Mouse (Mus musculus) G1E (cell line): ENCODE results near the gene Fgf4. TPM values are rescaled to one million over a fixed set of nuclear protein-coding genes. Genes with fewer than 3 reads are reported as not detected.

Experiments
- ATAC-seq: 2 replicates; pipeline ENCODE4 v1.8.0; 2016; ENCODE audit warnings: mild to moderate bottlenecking; ENCODE audit not compliant: insufficient number of reproducible peaks, poor library complexity, low FRiP score, severe bottlenecking; ENCODE audit errors: extremely low read depth
- DNase-seq: peaks from one replicate; pipeline ENCODE4 v3.0.0; 2012; ENCODE audit warnings: low spot score
- H3K27me3 ChIP-seq: 2 replicates; pipeline ENCODE4 v1.6.1; 2012; ENCODE audit warnings: mild to moderate bottlenecking, low read length, inconsistent platforms; ENCODE audit not compliant: insufficient read depth
- H3K36me3 ChIP-seq: replicated peaks from 2 replicates; pipeline ENCODE3; 2012; ENCODE audit warnings: mild to moderate bottlenecking, inconsistent platforms
- H3K4me1 ChIP-seq: 2 replicates; pipeline ENCODE4 v1.6.1; 2012; ENCODE audit warnings: low read depth, low read length, inconsistent platforms, mixed read lengths; ENCODE audit not compliant: insufficient read depth
- H3K4me3 ChIP-seq: 2 replicates; pipeline ENCODE4 v1.5.1; 2012; ENCODE audit warnings: low read depth, mild to moderate bottlenecking, inconsistent platforms, low read length, moderate library complexity, mixed read lengths
- H3K9me3 ChIP-seq: replicated peaks from 2 replicates; pipeline ENCODE4 v1.6.1; 2012; ENCODE audit warnings: inconsistent platforms
- CTCF ChIP-seq: IDR thresholded peaks from 2 replicates; pipeline ENCODE4 v1.5.1; 2012; ENCODE audit warnings: low read depth, low read length, inconsistent platforms, mixed read lengths
- GATA1 ChIP-seq: IDR thresholded peaks from 2 replicates; pipeline ENCODE4 v1.6.1; 2012; ENCODE audit warnings: borderline replicate concordance, low read length, inconsistent platforms, mixed read lengths
- GATA2 ChIP-seq: IDR thresholded peaks from 2 replicates; pipeline ENCODE4 v1.6.1; 2012; ENCODE audit warnings: low read depth, low read length, inconsistent platforms, borderline replicate concordance
- POLR2AphosphoS5 ChIP-seq: IDR thresholded peaks from 2 replicates; pipeline ENCODE4 v1.6.1; 2012; ENCODE audit warnings: low read depth, low read length, inconsistent platforms; ENCODE audit not compliant: insufficient replicate concordance
- TAL1 ChIP-seq: conservative IDR thresholded peaks from 2 replicates; pipeline ENCODE4 v1.6.1; 2012; ENCODE audit warnings: low read depth, low read length, inconsistent platforms, mixed read lengths
- polyA plus RNA-seq: library from polyadenylated mRNA; stranded (reverse); fragments of >175 nt; gene quantifications from 2 replicates; pipeline ENCODE4 v1.2.3, GENCODE M21; 2012
- total RNA-seq, 2 experiments: library from RNA; stranded (forward) in 1 of 2; stranded (reverse) in 1 of 2; fragments of 200-1000 nt in 1 of 2; fragments of >200 nt in 1 of 2; fragmentation: Nextera tagmentation in 1 of 2; gene quantifications; 2 replicates each; pipeline ENCODE4 v1.2.3; 2014 to 2017

Fgf4 gene
- total and polyA plus RNA-seq, 3 experiments, result not detected

- H3K27me3 ChIP-seq, result peaks cover 93% of the 10 kb centered on the region
- DNase-seq, result no peak
Measured at GRCm38 (mm10) chr7:144828369-144828768, 18.8 kb upstream of the Fgf4 start.

GRCm38 (mm10) chr7:144837891-144838488 lies 9.2 kb upstream of the Fgf4 start, which contains the start of gene Fgf3:
TSS of gene Fgf3 (plus strand) at chr7:144838083.
- no peaks in the 10 kb centered on the region for H3K9me3 ChIP-seq
- peak within 1 kb of the TSS; percentile 69 for H3K4me3 ChIP-seq
- peaks cover 19% of the 10 kb centered on the region for H3K36me3 ChIP-seq
- peaks cover 42% of the 10 kb centered on the region for H3K4me1 ChIP-seq
- DNase-seq (no peak), ATAC-seq (no peak)
- TF ChIP-seq CTCF (no peak), POLR2AphosphoS5 (no peak), TAL1 (no peak), GATA1 (no peak), GATA2 (no peak)
- H3K27me3 ChIP-seq, result peaks cover 93% of the 10 kb centered on the region

More at GRCm38 (mm10) chr7:144828369-144828768, 18.8 kb upstream of the Fgf4 start:
- Histone ChIP-seq H3K4me3 (no peak overlapping the region), H3K4me1 (peaks cover 10% of the 10 kb centered on the region), H3K36me3 (no peaks in the 10 kb centered on the region), H3K9me3 (no peaks in the 10 kb centered on the region)
- ATAC-seq, result no peak
- no peak for TF ChIP-seq POLR2AphosphoS5
- TF ChIP-seq GATA2, result no peak

GRCm38 (mm10) chr7:144838522-144839503 lies 8.4 kb upstream of the Fgf4 start:
- no peak for TF ChIP-seq TAL1
- ATAC-seq, result no peak
- H3K4me3 ChIP-seq, result peak overlapping the region; percentile 69
- H3K36me3 ChIP-seq, result peaks cover 23% of the 10 kb centered on the region
- peaks cover 43% of the 10 kb centered on the region for H3K4me1 ChIP-seq
- H3K27me3 ChIP-seq, result peaks cover 90% of the 10 kb centered on the region
- peak; percentile 41 for DNase-seq
- no peaks in the 10 kb centered on the region for H3K9me3 ChIP-seq

DNA sequence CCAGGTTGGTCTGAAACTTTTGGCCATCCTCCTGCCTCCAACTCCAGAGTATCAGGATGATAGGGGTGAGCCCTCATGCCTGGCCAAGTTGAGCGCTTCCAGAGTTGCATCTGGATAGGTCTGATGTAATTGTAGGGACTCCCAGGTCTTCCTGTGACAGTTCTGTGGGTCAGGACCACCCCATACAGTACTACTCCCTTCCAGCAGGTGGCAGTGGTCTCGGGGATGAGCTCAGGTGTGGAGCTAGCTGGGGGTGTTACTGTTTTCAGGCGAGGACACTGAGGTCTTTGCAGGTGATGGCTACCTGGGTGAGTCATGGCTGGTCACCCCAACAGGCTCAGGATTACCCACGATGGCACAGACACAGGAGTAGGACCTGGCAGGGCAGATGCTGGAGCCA lies 1.0 kb upstream of the Fgf4 start:
- Histone ChIP-seq H3K27me3 (peaks cover 46% of the 10 kb centered on the region), H3K4me1 (peaks cover 43% of the 10 kb centered on the region), H3K36me3 (peaks cover 20% of the 10 kb centered on the region), H3K9me3 (no peaks in the 10 kb centered on the region), H3K4me3 (no peak overlapping the region)
- DNase-seq (peak; percentile 50), ATAC-seq (no peak)
- TF ChIP-seq POLR2AphosphoS5 (no peak), TAL1 (no peak), CTCF (peak; percentile 97), GATA2 (no peak), GATA1 (no peak)

DNA sequence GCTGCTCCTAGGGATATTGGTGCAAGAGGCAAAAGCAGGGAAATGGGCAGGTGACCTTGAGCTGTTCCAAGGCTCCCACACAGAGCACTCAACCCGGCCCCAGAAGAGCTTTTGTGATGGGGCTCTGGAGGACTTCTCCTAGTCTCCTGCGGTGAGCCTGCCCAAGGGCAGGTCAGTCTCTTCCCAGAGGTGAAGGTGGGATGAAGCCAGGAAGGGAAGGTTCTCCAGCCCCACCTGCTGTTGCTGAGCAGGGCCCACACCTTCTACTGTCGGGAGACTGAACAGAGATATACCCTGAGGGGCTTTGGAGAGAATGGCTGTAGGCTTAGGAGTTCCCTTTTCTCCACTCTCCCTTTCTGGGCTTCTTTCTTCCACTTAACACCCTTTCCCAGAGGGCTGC lies 4.2 kb downstream of the Fgf4 start:
- ATAC-seq, result no peak
- Histone ChIP-seq H3K27me3 (peaks cover 34% of the 10 kb centered on the region), H3K9me3 (no peaks in the 10 kb centered on the region), H3K36me3 (no peaks in the 10 kb centered on the region), H3K4me3 (no peak overlapping the region), H3K4me1 (peaks cover 27% of the 10 kb centered on the region)
- no peak for DNase-seq
- TF ChIP-seq TAL1, result no peak
- no peak for TF ChIP-seq POLR2AphosphoS5
- no peak for TF ChIP-seq GATA1

DNA sequence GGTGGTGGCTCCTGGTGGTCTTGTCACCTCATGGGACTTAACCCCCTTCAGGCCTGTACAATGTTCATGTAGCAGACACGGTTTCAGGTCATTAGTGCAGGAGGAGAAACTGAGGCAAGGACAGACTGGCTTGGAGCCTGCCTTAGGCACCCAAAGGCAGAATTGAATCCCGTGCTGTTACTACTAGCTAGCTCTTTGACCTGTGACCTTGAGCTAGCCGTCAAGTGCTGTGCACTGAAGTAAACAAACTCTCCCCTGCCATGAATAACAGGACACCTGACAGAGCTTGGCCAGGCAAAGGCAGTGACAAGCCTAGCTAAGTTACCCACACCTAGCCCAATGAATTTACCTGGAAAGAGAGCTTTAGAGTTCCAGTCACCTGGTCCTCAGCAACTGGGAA lies 7.8 kb downstream of the Fgf4 start:
- TF ChIP-seq POLR2AphosphoS5 (no peak), GATA1 (no peak)
- DNase-seq (no peak), ATAC-seq (no peak)
- no peak overlapping the region for H3K4me3 ChIP-seq
- peaks cover 44% of the 10 kb centered on the region for H3K4me1 ChIP-seq
- no peaks in the 10 kb centered on the region for H3K36me3 ChIP-seq
- no peaks in the 10 kb centered on the region for H3K9me3 ChIP-seq
- peaks cover 29% of the 10 kb centered on the region for H3K27me3 ChIP-seq

GRCm38 (mm10) chr7:144857158-144857557 lies 10.0 kb downstream of the Fgf4 start:
- peaks cover 40% of the 10 kb centered on the region for H3K27me3 ChIP-seq
- ATAC-seq, result peak; percentile 85

More at GRCm38 (mm10) chr7:144857158-144857557, 10.0 kb downstream of the Fgf4 start:
- Histone ChIP-seq H3K36me3 (no peaks in the 10 kb centered on the region), H3K4me3 (peak overlapping the region; percentile 16; the same call in 1 of the 2 replicates), H3K9me3 (peaks cover 12% of the 10 kb centered on the region), H3K4me1 (peaks cover 56% of the 10 kb centered on the region)
- DNase-seq, result peak; percentile 71
- TF ChIP-seq GATA1 (no peak), CTCF (no peak), GATA2 (no peak), TAL1 (no peak), POLR2AphosphoS5 (no peak)
